Mouse (Mus musculus) activated CD4-positive, CD25-positive, alpha-beta regulatory T cell (primary cell): ENCODE results near the gene Umad1. TPM values are rescaled to one million over a fixed set of nuclear protein-coding genes. Genes with fewer than 3 reads are reported as not detected.

Experiments used
- polyA plus RNA-seq, 2 experiments: library from polyadenylated mRNA; unstranded; fragments of 100-300 nt; shearing (Covaris generic); gene quantifications; one replicate each; pipeline ENCODE4 v1.2.1; 2017

Umad1 gene
- polyA plus RNA-seq = 10 to 100 TPM; 13.5 to 25.4 TPM

DNA sequence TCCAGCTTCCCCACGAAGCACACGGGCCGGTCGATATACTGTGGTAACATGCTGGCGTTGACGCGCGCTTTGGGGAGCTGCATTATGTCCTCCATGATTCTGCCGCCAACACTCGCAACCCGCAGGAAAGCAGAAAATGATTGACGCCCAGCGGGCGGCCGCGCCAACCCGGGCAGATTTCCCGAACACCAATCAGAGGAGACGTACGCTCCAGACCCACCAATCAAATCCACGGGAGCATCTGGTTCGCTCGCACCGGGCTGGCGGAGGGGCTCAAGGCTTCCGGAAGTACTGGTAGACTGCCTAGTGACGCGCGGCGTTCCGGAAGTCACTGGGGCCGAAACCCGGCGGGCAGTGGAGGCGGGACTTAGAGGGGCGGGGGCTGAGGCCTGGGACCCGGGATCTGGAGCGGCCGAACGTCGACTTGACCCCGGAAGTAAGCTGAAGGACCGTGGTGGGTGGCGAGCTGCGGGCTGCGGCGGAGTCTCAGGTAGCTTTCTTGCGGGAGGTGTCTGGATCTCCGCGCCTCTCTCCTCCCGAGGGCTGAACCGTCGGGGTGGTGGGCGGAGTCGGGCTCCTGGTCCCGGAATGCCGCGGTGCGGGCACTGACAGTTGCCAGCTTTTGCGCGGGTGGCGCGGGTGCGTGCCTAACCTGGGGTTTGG, at the start of gene Umad1, which contains the start of the genes Rpa3 and Gm45062:
TSS of gene Umad1 (plus strand) at position 285 of the 663 bp plus-strand sequence.
TSS of gene Rpa3 (minus strand) at position 170 of the 663 bp plus-strand sequence.
TSS of gene Gm45062 (plus strand) at position 447 of the 663 bp plus-strand sequence.

Other genes starting within 250 kb of the Umad1 start
- not detected for gene Col28a1, start 66.7 kb upstream of the Umad1 start, polyA plus RNA-seq
- gene Mios, start 50.1 kb upstream of the Umad1 start, polyA plus RNA-seq = 10 to 100 TPM; 20.8 to 28.9 TPM
- 10 to 100 TPM; 74.9 to 90.5 TPM for gene Rpa3, start 115 bp upstream of the Umad1 start, polyA plus RNA-seq
- 1 to 10 TPM; 1.6 to 2.0 TPM for gene Gm45062, start 162 bp downstream of the Umad1 start, polyA plus RNA-seq